Mouse (Mus musculus) cortical plate, adult 2 months (tissue): ENCODE measurements around the gene Cuta.
A peak's percentile ranks its signal among the peaks of the same experiment; 100 is the strongest.

Experiments used
- CTCF ChIP-seq: fragments of 200-500 bp; IDR thresholded peaks from 2 replicates; pipeline ENCODE4 v1.5.1; 2011; ENCODE audit warnings: mild to moderate bottlenecking, control low read depth, low read length; ENCODE audit not compliant: insufficient read depth; ENCODE audit errors: extremely low read depth
- POLR2A ChIP-seq: fragments of 200-500 bp; IDR thresholded peaks from 2 replicates; pipeline ENCODE4 v1.6.1; 2011; ENCODE audit warnings: mild to moderate bottlenecking, low read length, control low read depth; ENCODE audit not compliant: insufficient read depth; ENCODE audit errors: extremely low read depth

- TF ChIP-seq CTCF (no peak), POLR2A (peak; percentile 50; the same call in 1 of the 2 replicates)
Observed at GRCm38 (mm10) chr17:26951406-26951805, 12.0 kb upstream of the Cuta start.
